Mouse (Mus musculus): Measurements from ENCODE around the gene Alkbh3.

Gene Alkbh3

DNA sequence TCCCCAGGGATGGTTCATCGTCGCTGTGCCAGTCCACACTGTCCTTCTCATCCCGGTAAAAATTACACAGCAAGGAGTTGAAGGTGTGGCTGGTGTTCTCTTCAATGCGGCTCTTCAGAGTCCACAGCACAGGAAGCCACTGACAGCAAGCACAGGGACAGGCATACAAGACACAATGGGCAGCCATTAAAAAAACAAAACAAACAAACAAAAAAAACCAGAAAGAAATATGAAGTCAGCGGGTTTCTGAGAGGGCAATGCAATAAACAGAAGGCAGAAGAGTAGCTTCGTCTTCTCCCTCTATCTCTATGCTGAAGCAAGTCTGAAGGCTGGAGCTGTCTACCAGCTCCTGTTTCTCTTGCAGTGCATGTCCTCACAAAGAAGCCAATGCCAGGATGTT lies 14.4 kb downstream of the Alkbh3 start, which contains the start of gene Gm27027:
Gene Gm27027 (minus strand): TSS at position 101 of the 400 bp plus-strand sequence.
- no peak for DNase-seq (ENCODE audit: extremely low spot score, low read depth, low spot score)

DNA sequence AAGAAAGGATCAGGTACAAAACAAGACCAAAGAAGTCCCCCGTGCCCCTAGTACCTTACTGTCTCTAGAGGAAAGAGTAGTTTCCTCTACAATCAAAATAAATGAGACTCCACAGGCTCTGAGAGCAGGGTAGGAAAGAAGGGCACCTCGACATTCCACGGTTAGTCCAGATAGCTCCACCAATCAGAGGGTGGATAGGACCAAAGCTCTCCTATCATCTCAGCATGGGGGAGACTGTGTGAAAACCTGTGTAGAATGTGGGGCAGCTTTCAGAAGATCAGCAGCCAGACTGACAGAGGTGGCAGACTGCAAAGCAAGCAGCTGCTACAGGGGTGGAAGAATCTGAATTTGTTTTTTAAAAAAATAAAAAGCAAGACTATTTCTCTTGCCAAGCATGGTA lies 17.8 kb downstream of the Alkbh3 start:
- DNase-seq (ENCODE audit: extremely low spot score, low read depth, low spot score) = no peak

DNA sequence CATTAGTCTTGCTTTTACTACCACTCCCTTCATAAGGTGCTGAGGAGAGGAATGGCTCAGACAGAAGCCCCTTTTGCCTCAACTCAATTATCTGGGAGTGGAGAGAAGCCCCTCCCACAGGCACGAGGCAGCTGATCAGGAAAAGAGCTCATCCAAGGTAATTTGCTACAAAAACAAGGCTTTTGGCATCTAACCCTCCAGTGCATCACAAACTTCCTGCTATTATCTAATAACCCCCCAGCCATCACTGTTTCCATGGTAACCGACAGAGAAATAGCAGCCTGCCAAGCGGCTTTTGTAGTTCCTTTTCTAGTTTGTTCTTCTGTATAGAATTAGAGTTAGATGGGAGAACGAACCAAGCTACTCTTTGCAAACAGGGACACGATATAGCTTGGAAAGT lies 18.3 kb downstream of the Alkbh3 start:
- no peak for DNase-seq (ENCODE audit: extremely low spot score, low read depth, low spot score)

DNA sequence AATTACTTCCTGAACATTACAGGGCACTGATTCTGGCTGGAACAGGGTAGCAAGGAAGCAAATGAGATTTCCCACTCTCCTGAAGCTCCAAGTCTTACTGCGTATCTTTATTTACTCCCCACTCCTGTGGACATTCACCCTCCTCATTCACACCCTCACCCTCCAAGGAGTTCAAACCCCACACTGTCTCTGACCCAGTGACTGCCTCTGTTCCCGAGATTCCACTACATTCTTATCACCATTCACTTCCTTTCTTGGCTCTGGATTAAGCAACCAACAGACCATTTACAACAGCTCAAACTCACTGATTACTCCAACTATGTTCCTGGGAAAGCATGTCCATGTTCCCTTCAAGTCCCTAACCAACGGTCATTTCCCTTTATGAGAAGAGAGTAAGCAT lies 19.3 kb downstream of the Alkbh3 start:
- DNase-seq (ENCODE audit: extremely low spot score, low read depth, low spot score) = no peak

DNA sequence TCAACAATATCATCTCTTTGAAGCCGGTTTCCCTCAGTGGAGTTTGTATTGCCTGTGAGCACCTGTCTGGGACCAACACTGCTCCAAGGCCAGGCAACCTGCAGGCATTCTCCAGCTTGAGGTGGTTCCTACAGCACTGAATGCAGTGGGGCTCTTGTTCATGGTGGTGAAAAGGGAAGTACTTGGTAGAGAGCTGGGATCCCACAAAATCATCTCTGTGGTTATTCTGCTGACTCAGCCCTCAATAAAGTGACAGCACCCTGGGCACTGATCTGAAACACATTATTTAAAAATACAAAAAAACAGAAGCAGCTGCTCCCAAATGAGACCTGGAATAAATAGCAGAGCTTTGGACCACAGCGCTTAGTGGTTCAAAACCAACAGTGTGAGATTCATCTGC lies 22.2 kb downstream of the Alkbh3 start:
- DNase-seq (ENCODE audit: extremely low spot score, low read depth, low spot score) = no peak

DNA sequence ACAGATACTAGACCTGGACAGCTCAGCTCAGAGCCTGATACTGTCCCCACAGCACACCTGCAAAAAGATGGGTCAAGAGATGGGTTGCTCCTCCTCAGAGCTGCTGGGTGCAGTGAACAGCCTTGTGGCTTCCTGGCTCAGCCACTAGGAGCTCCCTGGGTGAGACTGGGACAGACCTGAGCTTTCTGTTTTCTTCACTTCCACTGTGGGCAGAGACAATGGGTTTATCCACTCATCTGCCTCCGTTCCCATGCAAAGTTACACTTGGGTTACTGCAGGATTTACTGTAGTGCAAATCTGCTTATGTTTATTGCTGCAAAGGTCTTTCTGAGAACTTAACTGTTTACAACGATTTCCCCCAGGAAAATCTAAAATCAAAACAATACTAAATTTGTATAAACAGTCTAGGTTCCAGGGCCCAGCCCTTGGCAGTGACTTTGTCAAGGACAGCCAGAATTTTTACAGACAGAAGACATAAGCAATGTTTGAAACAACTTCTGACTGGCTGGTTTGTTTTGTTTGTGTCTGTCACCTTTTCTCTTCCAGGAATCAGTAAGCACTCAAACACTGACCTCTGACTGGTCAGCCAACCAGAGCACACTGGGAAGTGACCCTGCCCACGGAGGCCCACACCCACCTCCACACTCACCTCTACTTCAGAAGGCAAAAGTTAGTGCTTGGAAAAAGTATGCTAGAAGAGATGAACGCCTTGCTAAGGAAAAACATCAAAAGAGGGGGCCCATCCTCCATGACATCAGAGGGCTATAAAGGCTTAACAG lies 28.0 kb downstream of the Alkbh3 start:
- no peak for DNase-seq (ENCODE audit: extremely low spot score, low read depth, low spot score)

DNA sequence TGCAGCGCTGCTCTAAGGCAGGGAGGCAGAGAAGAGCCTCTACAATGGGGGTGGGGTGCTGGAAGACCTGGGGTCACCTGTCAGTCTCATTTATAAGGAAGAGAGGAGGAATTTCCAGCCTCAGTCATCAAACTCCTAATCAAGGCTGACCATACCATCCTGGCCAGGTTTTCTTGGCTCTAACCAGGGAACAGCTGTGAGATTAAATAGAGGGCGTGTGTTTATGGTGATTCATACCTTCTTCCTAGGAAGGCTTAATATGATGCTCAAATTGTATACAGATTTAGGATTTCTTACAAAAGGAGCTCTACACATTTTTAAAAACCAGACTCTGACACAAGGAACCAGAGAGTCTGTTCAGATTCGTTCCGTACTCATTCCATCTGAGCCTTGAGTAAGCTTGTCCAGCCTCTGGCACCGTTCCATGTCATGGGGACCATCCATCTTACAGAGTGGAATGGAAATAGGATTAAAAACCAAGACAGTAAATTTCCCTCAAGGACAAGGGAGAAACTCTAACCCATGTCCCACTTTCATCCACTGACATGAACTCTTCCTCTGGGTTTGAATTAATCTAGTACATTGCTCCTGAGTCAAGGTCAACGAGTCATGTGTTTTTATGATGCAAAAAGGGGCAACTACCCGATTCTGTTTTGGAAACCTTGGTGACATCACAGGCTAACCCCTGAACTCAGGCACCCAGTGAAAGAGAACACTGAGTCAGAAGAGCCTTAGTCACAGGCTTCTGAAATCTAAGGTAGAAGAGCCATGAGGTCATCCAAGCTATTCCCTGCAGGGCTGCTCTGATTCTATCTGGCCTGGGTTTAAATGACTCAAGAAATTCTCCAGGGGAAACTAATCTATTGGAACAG lies 31.1 kb downstream of the Alkbh3 start:
- DNase-seq (ENCODE audit: extremely low spot score, low read depth, low spot score) = no peak

DNA sequence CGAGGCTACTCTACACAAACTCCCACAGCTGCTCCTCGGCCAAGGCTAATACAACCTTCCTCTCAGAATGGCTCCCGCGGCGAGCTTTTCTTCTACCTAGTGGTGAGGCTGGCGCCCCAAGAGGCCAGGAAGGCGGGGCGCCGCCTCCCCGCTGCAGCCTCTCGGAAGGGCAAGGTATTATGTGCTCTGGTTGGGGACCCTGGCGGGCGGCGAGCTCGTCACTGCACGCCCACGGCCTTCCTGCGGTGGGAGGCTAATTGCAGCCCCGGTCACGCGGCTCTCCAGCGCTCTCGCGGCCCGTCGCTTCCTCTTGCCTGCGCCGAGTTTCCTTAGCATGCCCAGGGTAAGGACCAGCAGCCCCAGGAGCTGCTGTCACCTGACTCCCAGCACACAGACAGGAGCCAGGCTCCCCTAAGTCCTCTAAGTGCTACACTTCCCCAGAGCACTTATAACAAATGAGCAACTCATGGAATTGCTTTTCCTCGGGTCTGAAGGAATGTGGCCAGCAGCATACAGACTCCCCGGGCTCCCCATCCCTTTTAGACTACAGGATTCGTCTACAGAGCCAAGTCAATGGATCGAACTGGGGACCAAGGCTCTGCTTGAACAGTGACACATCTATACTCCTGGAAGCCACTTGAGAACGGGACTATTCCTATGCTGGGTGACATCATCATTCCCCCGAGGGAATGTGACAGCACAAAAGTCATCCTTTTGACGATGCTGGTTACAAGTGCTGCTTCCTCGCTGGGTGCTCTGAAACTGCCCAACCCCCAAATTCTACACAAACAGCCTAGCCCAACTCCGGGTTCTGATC lies 34.0 kb downstream of the Alkbh3 start:
- DNase-seq (ENCODE audit: extremely low spot score, low read depth, low spot score) = no peak

DNA sequence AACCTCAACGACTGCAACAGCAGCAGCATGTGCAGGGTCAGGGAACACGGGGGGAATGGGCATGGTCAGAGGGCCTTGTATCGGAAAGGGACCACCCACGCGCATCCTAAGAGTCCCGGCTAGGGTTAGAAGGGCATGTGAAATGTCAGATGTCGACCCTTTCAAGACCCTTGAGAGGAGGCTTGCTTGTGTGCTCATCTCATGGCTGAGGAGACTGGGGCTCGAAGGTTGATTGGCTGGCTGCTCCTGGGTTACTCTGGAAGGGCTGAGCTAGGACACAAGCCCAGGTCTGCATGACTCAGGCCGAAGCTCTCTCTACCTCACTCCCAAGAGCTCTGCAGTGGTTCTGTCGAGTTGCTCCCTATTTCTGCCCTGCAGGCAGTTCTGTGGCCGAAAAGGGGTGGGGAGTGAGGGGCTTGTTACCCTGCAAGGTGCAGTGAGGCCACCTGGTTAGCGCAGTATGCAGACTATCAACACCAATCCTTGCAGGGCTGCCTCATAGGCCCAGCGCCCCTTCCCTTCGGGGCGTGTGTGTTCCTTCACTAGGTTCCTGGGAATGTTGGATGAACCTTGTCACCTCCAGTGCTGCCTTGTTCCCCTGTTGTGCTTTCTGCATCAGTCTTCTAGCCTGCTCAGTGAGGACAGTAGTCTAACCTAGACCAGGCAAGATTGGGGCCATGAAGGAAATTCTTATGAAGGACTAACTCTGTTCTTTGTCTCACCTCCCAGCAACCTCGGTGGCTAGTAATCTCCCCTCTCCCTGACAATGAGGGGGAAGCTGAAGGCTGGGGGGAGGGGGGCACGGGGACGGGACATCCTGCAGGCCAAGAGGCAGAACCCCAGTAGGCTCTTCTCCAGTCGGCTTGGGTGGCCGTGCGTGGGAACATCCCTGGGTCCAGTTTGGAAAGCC lies 34.8 kb downstream of the Alkbh3 start:
- no peak for DNase-seq (ENCODE audit: extremely low spot score, low read depth, low spot score)

DNA sequence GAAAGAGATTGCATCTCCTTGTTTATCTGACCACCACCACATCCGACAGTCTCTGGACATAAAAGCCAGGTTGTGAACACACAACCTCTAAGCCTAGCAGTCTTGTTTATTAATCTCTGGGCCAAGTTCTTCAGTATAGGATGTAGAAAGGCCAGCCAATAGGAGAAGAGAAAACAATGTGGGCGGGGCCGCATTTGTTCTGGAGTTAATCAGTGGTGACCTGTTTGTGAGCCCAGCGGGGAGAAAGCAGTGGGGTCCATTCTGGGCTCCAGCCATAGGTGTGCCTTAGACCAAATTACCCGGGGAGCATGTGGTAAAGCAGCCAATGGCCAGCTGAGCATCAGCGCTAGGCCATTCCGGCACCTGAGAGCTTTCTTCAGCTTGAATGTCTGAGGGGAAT lies 35.6 kb downstream of the Alkbh3 start:
- no peak for DNase-seq (ENCODE audit: extremely low spot score, low read depth, low spot score)

DNA sequence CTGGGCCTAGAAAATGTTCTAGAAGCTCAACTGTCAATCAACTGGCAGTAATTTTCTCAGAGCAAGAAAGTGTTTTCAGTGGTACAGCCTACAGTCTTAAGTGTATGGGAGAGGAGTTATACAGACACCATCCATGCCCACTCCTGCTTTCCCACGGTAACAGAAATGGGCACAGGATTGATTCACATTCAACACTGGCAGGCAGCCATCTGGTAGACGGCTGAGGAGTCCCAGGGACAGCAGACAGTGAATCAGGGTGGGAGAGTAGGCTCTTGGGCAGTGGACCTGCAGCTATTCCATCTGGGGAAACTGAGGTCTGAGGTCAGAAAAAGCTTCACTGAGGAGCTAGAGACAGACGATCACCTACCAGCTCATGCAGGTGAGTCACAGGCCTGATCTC lies 39.0 kb downstream of the Alkbh3 start:
- DNase-seq (ENCODE audit: extremely low spot score, low read depth, low spot score) = no peak

DNA sequence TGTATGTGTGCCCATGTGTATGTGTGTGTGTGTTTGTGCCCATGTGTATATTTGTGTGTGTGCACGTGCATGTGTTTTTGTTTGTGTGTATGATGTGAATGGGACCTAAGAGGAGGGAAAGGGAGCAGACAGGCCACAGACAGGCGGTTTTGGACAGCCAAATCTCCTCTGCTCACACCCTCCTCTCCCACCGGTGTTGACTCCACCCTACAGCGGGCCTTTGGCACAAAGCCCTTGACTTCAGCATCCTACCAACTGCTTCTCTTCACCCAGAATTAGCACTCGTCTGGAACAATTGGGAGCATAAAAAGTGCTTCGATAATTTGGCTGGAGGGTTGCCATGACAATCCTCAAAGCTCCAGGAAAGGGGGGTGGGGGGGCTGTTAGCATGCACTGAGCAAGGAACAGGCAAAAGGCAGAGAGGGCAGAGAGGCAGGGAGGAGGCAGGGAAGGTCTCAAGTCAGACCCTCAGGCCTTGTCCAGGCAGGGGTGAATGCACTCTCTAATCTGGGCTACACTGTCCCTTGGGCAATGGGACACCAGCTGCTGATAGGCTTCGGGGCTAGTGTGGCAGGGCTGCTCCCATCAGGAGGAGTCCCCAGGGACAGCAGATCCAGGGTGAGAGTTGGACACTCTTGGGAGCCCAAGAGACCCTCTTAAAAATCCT lies 46.0 kb downstream of the Alkbh3 start:
- no peak for DNase-seq (ENCODE audit: extremely low spot score, low read depth, low spot score)

DNA sequence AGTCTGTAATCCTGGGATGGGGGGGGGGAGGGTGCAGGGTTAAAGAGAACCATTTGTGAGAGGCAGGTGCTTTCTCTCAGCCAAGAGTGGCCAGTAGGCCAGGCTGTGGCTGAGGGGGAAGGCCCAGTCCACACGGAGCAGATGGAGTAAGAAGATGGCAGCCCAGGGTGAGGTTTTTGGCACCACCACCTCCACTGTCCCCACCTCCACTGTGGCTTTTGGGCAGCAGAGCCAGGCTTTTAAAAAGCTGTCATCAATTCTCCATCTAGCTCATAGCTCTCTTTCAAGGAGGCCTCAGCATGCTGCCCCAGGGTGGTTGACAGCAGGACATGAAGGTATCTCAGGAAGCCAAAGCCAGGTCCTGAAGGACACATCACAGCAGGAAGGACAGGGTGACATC lies 46.8 kb downstream of the Alkbh3 start:
- DNase-seq (ENCODE audit: extremely low spot score, low read depth, low spot score) = no peak

DNA sequence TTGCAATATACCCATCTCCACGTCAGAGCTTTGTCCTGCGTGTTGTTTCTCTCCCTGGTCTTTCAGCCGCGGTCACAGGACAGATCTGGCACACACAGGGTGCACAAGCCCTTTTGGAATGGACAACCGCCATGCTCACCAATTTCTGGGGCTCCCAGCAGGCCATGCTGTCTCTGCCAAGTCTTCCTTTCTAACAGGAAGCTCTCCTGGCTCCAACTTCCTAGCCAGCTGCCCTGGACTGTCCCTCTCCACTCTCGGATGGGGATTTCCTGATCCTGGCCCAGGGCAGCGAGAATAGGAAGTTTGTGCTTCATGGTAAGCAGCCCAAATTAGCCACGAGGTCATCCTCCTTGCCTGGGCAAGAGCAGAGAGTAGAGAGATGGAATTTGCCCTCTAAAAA lies 48.9 kb downstream of the Alkbh3 start:
- no peak for DNase-seq (ENCODE audit: extremely low spot score, low read depth, low spot score)

DNA sequence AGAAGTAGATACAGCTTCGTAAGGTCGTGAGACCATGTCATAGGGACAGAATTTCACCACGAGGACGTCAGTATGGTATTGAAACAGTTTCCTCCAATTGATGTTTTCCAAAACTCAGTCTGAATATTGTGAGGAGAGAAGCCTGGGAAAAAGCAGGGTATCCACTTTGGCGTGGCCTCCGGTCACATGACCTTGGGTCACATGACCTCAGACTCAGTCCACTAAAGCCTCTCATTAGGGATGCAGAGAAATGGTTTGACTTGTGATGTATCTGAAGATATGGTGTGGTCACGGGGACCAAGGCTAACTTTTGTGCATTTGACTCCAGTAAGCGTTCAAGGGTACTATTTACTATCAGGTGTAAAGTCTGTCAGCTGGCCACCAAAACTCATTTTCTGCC lies 51.3 kb downstream of the Alkbh3 start:
- no peak for DNase-seq (ENCODE audit: extremely low spot score, low read depth, low spot score)

DNA sequence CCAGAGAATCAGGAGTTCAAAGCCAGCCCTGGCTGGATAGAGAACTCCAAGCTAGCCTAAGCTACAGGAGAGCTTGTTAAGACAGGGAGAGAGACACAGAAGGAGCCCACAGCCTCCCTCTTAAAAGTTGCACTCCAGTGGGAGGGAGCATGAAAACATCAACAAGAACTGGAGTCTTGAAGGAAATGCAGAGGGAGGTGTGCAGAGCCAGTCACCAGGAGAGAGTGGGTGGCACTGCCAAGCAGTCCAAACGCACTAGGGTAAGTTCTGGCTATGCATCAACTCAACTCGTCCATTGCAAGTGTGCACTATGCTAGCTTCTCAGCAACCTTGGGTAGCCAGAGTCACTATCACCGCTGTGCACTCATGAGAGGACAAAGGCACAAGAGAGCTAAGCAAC lies 52.4 kb downstream of the Alkbh3 start:
- DNase-seq (ENCODE audit: extremely low spot score, low read depth, low spot score) = no peak

DNA sequence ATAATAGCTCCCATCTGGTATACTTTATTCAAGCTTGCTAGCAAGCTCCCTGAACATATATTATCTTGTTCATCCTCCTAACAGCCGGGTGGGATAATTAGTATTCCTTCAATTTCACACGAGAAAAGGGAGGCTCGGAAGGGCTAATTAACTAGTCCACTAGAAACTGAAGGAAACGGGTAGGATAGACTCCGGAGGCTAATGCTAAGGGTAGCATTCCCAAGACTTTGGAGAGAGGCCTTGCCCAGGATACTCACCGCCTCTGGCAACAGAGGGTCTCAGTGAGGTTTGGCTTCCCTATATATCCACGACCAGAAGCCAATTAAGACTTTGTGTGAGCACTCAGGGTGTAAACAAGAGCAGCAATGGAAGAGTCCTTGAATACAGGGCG lies 52.8 kb downstream of the Alkbh3 start:
- no peak for DNase-seq (ENCODE audit: extremely low spot score, low read depth, low spot score)

DNA sequence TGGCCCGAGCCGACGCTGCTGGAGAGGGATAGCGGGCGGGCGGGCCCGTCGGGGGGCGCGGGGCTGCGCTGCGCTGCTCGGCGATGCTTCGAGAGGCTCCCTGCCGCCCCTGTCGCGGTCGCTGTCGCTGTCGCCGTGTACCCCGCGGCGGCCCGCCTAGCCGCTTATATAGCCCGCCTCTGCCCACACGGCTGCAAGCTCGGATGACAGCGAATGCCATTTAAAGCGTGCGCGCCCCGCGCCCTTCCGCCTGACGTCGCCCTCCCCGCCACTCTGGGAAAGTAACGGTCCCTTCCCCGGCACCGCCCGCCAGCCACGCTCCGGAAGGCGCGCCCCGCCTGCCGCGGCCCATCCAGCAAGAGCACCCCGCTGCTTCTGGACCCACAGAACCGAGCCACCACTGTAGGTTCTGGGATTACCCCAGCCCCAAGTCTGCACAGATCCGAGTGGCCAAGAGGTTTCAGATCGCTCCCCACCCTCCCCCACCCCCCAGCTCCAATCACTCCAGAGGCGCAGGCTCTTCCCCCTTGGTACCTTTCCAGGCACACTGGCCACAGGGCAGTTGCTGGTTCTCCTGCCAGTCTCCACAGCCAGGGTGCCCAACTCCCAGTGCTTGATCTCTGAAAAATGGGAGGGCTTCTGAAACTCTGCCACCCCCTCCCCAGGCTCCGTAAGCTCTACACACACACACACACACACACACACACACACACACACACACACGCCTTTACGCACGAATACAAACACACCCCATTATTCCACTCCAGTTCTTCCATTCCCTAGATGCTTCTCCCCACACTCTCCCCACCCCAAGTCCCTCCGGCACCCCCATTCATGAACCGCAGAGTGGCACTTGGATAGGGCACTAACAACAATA lies 53.5 kb downstream of the Alkbh3 start, which contains the start of gene Gm13889:
Gene Gm13889 (minus strand): TSS at position 294 of the 877 bp plus-strand sequence.
- no peak for DNase-seq (ENCODE audit: extremely low spot score, low read depth, low spot score)

DNA sequence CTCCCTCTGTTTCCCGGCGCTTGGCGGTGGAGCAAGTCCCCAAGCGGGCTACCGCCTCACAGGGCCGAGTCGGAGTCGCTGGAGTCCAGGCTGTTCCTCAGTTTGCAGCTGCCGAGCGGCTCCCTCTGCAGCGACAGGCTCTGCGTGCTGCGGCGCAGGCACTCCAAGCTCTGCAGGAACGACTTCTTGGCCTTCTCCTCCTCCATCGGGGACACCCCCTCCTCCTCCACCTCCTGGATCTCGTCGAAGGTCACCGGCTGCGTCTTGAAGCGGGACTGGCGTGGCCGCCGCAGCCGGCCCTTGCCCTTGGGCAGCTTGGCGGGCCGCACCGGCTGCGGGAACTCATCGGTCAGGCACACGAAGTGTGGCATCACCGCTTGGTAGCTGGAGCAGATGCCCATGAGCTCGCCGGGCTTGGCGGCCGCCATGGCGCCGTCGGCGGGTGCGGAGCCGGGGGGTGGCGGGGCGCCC lies 54.2 kb downstream of the Alkbh3 start:
- no peak for DNase-seq (ENCODE audit: extremely low spot score, low read depth, low spot score)

Data from hindlimb bud, embryonic 11.5 days (tissue).